Mouse (Mus musculus) kidney, postnatal 0 days (tissue): ENCODE measurements around the gene Krtap2-4. TPM values are rescaled to one million over a fixed set of nuclear protein-coding genes. Genes with fewer than 3 reads are reported as not detected.
"Not testable (repeated sequence)": the region's sequence is repeated elsewhere in the genome, so short reads cannot be mapped to it uniquely, and the experiment has no call there.

Experiments
- ATAC-seq: fragments of 200-750 bp; cut with Nextera tagmentation; replicated peaks from 2 replicates; pipeline ENCODE4 v1.8.0; 2017; ENCODE audit warnings: low read depth, moderate number of reproducible peaks, moderate TSS enrichment, moderate library complexity; ENCODE audit not compliant: low FRiP score
- DNase-seq: peaks from one replicate; pipeline ENCODE4 v3.0.0-alpha.2; 2016; ENCODE audit warnings: low spot score
- H3K27ac ChIP-seq: fragments of 300-500 bp; sonication (generic); 2 replicates; pipeline ENCODE4 v1.5.1; 2014; ENCODE audit warnings: mild to moderate bottlenecking
- H3K27me3 ChIP-seq: fragments of 300-500 bp; sonication (generic); 2 replicates; pipeline ENCODE4 v1.6.1; 2014; ENCODE audit warnings: low read length, mixed read lengths; ENCODE audit not compliant: insufficient read depth
- H3K36me3 ChIP-seq: fragments of 300-500 bp; sonication (generic); 2 replicates; pipeline ENCODE4 v1.6.1; 2014; ENCODE audit warnings: low read length, mixed read lengths; ENCODE audit not compliant: insufficient read depth
- H3K4me1 ChIP-seq: fragments of 300-500 bp; sonication (generic); replicated peaks from 2 replicates; pipeline ENCODE4 v1.6.1; 2014; ENCODE audit warnings: antibody characterized with exemption, low read length, mixed read lengths; ENCODE audit not compliant: insufficient read depth
- H3K4me2 ChIP-seq: fragments of 300-500 bp; sonication (generic); 2 replicates; pipeline ENCODE4 v1.6.1; 2014; ENCODE audit warnings: mild to moderate bottlenecking, low read length, moderate library complexity, mixed read lengths
- H3K4me3 ChIP-seq: fragments of 300-500 bp; sonication (generic); replicated peaks from 2 replicates; pipeline ENCODE4 v1.5.1; 2014; ENCODE audit warnings: low read depth, low read length
- H3K9ac ChIP-seq: fragments of 300-500 bp; sonication (generic); 2 replicates; pipeline ENCODE4 v1.6.1; 2014; ENCODE audit warnings: low read depth, low read length
- H3K9me3 ChIP-seq: fragments of 300-500 bp; sonication (generic); replicated peaks from 2 replicates; pipeline ENCODE4 v1.6.1; 2016; ENCODE audit warnings: low read length, inconsistent platforms, mixed read lengths
- CTCF ChIP-seq: IDR thresholded peaks from 2 replicates; pipeline ENCODE4 v1.5.1; 2016; ENCODE audit warnings: antibody characterized with exemption, low read depth, mild to moderate bottlenecking, moderate library complexity
- WGBS: fragments of 180-500 bp; shearing (Covaris S2); extraction: QIAGEN DNeasy Blood & Tissue Kit; methylation state at CpG from one replicate; pipeline ENCODE4 v1.1.7; 2014; 5-methylcytosine and 5-hydroxymethylcytosine counted together
- polyA plus RNA-seq: library from polyadenylated mRNA; unstranded; fragments of >200 nt; fragmentation: Nextera tagmentation; extraction: Ambion mirVana; gene quantifications from 2 replicates; pipeline ENCODE4 v1.2.1, GENCODE M21; 2015

The Krtap2-4 gene
- polyA plus RNA-seq, 1 experiment from 2014 or later, result not detected

- TF ChIP-seq CTCF, result no peak
- Histone ChIP-seq H3K4me1 (no peaks in the 10 kb centered on the region), H3K27ac (no peak overlapping the region), H3K9me3 (no peaks in the 10 kb centered on the region), H3K36me3 (no peaks in the 10 kb centered on the region), H3K27me3 (no peaks in the 10 kb centered on the region), H3K9ac (no peak overlapping the region), H3K4me3 (no peak overlapping the region), H3K4me2 (no peak overlapping the region)
- DNase-seq (no peak), ATAC-seq (no peak)
- WGBS, result 75% methylated on average over 3 of the region's 3 CpGs
Measured at GRCm38 (mm10) chr11:99630890-99631289, 16.2 kb upstream of the Krtap2-4 start.

DNA sequence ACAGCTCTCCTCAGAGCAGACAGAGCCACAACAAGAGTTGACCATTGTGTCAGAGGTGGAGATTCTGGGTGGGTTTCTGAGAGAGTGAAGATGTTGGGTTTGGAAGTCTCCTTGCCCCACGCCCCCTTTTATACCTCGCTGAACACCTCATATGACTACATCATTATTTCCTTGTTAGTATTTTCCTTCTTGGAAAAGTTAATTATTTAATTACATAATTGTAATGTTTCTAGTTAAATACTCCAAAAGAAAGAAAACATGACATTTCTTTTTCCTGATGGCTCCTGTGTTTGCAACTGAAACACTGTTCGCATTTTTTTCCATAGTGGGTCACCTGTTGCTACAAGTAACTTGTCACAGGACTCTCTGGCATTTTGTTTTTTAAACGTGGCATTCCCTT is 13.5 kb upstream of the Krtap2-4 start, which contains the start of gene Krtap4-1:
TSS of gene Krtap4-1 (minus strand) at position 101 of the 400 bp plus-strand sequence.
- H3K4me1 ChIP-seq, result no peaks in the 10 kb centered on the region
- no peak within 1 kb of the TSS for H3K4me2 ChIP-seq
- no peak for ATAC-seq
- H3K27me3 ChIP-seq, result no peaks in the 10 kb centered on the region
- H3K9me3 ChIP-seq, result no peaks in the 10 kb centered on the region
- no peaks in the 10 kb centered on the region for H3K36me3 ChIP-seq
- WGBS, result 75% methylated on average over 4 of the region's 4 CpGs
- H3K9ac ChIP-seq, result no peak within 1 kb of the TSS
- H3K27ac ChIP-seq, result no peak within 1 kb of the TSS
- no peak for DNase-seq
- no peak within 1 kb of the TSS for H3K4me3 ChIP-seq
- TF ChIP-seq CTCF, result no peak

DNA sequence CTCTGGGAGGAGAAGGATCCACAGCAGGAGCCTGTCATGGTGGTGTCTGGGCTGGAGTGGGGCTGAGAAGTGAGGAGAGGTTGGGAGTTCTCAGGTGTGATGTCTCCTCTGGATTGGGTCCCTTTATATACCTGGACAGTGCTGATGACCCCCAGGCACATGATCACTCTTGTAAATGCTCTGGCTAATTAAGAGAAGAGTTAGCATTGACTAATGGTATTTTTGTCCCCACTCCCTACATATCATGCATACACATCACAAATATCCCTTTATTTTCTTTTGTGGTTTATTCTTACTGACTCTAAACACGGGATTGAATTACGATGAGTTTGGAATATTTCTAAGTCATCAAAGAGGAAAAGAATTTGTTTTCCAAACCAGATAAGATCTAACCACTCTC is 5.7 kb upstream of the Krtap2-4 start, which contains the start of gene Gm11562:
TSS of gene Gm11562 (minus strand) at position 101 of the 400 bp plus-strand sequence.
- DNase-seq, result no peak
- no peak for ATAC-seq
- 61% methylated on average over 2 of the region's 2 CpGs for WGBS
- no peak within 1 kb of the TSS for H3K9ac ChIP-seq
- no peaks in the 10 kb centered on the region for H3K4me1 ChIP-seq
- H3K9me3 ChIP-seq, result no peaks in the 10 kb centered on the region
- no peak within 1 kb of the TSS for H3K27ac ChIP-seq
- no peaks in the 10 kb centered on the region for H3K36me3 ChIP-seq
- no peak within 1 kb of the TSS for H3K4me2 ChIP-seq
- TF ChIP-seq CTCF, result no peak
- H3K27me3 ChIP-seq, result no peaks in the 10 kb centered on the region
- H3K4me3 ChIP-seq, result no peak within 1 kb of the TSS

DNA sequence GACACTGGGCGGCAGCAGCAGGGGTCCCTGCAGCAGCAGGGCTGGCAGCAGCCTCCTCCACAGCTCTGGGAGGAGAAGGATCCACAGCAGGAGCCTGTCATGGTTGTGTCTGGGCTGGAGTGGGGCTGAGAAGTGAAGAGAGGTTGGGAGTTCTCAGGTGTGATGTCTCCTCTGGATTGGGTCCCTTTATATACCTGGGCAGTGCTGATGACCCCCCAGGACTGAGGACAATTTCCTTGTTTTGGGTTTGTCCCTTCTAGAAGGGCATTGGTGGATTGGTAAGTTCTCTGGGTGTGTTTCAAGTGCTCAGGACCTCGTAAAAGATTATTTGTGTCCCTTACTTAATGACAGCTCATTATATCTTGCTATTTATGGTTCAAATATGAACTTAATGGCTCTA is 4.6 kb downstream of the Krtap2-4 start, which contains the start of gene Gm11937:
TSS of gene Gm11937 (minus strand) at position 101 of the 400 bp plus-strand sequence.
- H3K9ac ChIP-seq, H3K4me3 ChIP-seq, H3K4me1 ChIP-seq, H3K27ac ChIP-seq, ATAC-seq, H3K27me3 ChIP-seq, H3K4me2 ChIP-seq, H3K9me3 ChIP-seq, H3K36me3 ChIP-seq, DNase-seq: not testable (repeated sequence)
- 55% methylated on average over 1 of the region's 2 CpGs for WGBS

DNA sequence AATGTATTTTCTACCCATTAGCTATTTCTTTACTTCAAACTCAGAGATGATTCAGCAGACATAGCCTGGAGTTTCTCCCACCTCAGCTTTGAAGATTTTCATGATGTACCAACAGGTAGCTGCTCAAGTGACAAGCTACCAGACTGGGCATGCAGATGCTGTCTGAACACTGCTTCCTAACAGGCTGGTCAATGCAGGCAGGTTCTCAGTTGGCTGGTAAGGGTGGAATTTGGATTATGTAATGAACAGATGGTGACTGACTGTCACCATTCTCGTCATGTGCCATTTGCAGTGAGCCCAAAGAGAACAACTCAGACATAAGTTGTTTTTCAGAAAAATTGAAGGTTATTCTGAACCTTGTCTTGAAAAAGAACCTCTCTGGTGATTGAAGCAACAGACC is 5.5 kb downstream of the Krtap2-4 start:
- no peaks in the 10 kb centered on the region for H3K36me3 ChIP-seq
- DNase-seq, result no peak
- H3K9ac ChIP-seq, result no peak overlapping the region
- no peaks in the 10 kb centered on the region for H3K9me3 ChIP-seq
- H3K4me1 ChIP-seq, result no peaks in the 10 kb centered on the region
- ATAC-seq, result no peak
- WGBS, result 84% methylated on average over 1 of the region's 1 CpGs
- no peak overlapping the region for H3K4me2 ChIP-seq
- no peak overlapping the region for H3K4me3 ChIP-seq
- TF ChIP-seq CTCF, result no peak
- H3K27me3 ChIP-seq, result no peaks in the 10 kb centered on the region
- no peak overlapping the region for H3K27ac ChIP-seq

- H3K9ac ChIP-seq, DNase-seq, H3K4me3 ChIP-seq, H3K27ac ChIP-seq, H3K27me3 ChIP-seq, ATAC-seq, H3K4me2 ChIP-seq, H3K4me1 ChIP-seq, H3K9me3 ChIP-seq, H3K36me3 ChIP-seq: not testable (repeated sequence)
- WGBS, result 36% methylated on average over 1 of the region's 1 CpGs
Measured at GRCm38 (mm10) chr11:99603208-99603607, 11.4 kb downstream of the Krtap2-4 start, which contains the start of gene Gm11938. Gene Gm11938, minus strand, starts transcription at chr11:99603308.

DNA sequence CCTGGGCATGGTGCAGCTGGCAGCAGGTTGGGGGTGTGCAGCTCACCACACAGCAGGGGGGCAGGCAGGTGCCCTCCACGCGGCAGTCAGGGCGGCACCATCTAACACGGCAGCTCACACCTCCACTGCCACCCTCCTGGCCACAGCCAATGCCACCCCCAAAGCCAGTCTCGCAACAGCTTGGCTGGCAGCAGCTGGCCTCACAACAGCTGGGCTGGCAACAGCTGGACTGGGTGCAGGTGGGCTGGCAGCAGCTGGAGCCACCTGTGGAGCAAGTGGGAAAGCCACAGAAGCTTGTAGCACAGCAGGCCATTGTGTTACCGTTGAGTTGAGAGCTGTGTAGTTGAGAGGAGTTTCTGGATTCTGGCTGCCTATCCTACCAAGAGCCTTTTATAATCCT is 16.9 kb downstream of the Krtap2-4 start, which contains the start of gene Krtap9-3:
TSS of gene Krtap9-3 (minus strand) at position 364 of the 400 bp plus-strand sequence.
- not testable (repeated sequence) for H3K9ac ChIP-seq, H3K4me1 ChIP-seq, H3K4me2 ChIP-seq, H3K4me3 ChIP-seq, DNase-seq, H3K36me3 ChIP-seq, ATAC-seq, H3K27ac ChIP-seq, H3K9me3 ChIP-seq, H3K27me3 ChIP-seq
- 69% methylated on average over 6 of the region's 6 CpGs for WGBS
